Mouse (Mus musculus): Measurements from ENCODE around the gene Ptrhd1. TPM values are rescaled to one million over a fixed set of nuclear protein-coding genes. Genes with fewer than 3 reads are reported as not detected.

Gene Ptrhd1
- total and polyA plus RNA-seq, 3 experiments: 3.8 to 5.3 TPM; not detected in 1

- no peak for DNase-seq (ENCODE audit: low read depth, low spot score)
- H3K27me3 ChIP-seq (ENCODE audit: control insufficient read depth in 1 of 2, insufficient read depth in 2 of 2, low read length in 2 of 2): no peaks in the 10 kb centered on the region
- H3K79me2 ChIP-seq (ENCODE audit: control insufficient read depth, insufficient read depth, low read length, poor library complexity): no peaks in the 10 kb centered on the region
- H3K36me3 ChIP-seq (ENCODE audit: control insufficient read depth in 1 of 2, insufficient read depth in 2 of 2, low read length in 2 of 2): peaks cover 0 to 3% of the 10 kb centered on the region in 2 experiments; a peak in 2 of 4 replicates
- peaks cover 0 to 8% of the 10 kb centered on the region in 2 experiments; a peak in 1 of 4 replicates for H3K4me1 ChIP-seq (ENCODE audit: control insufficient read depth in 1 of 2, insufficient read depth in 2 of 2, low read length in 2 of 2)
- no peak overlapping the region for H3K4me3 ChIP-seq (ENCODE audit: control insufficient read depth in 1 of 2, insufficient read depth in 1 of 2, low read depth in 2 of 2, low read length in 2 of 2)
- H3K9me3 ChIP-seq (replicated peaks; ENCODE audit: insufficient read depth, low read length): no peaks in the 10 kb centered on the region
- no peak overlapping the region for H3K9ac ChIP-seq (ENCODE audit: control insufficient read depth, low read depth, low read length, poor library complexity, severe bottlenecking)
- no peak for TF ChIP-seq CHD2 (IDR thresholded peaks at IDR 0.05; ENCODE audit: low read length)
- TF ChIP-seq RAD21 (IDR thresholded peaks at IDR 0.05; ENCODE audit: low read depth, low read length): no peak
- no peak for TF ChIP-seq GATA1 (IDR thresholded peaks at IDR 0.05; ENCODE audit: low read depth, low read length)
- TF ChIP-seq ZC3H11A (IDR thresholded peaks at IDR 0.05; ENCODE audit: low read depth, low read length): no peak
- no peak for TF ChIP-seq TCF12 (IDR thresholded peaks at IDR 0.05; ENCODE audit: low read depth, low read length)
- H3K27ac ChIP-seq (ENCODE audit: control insufficient read depth, low read depth, low read length): no peak overlapping the region
Measured at GRCm38 (mm10) chr12:4194643-4195042, 39.2 kb upstream of the Ptrhd1 start.

GRCm38 (mm10) chr12:4198702-4199101 lies 35.1 kb upstream of the Ptrhd1 start:
- Histone ChIP-seq H3K36me3 (ENCODE audit: control insufficient read depth in 1 of 2, insufficient read depth in 2 of 2, low read length in 2 of 2) (no peaks in the 10 kb centered on the region), H3K79me2 (ENCODE audit: control insufficient read depth, insufficient read depth, low read length, poor library complexity) (no peaks in the 10 kb centered on the region), H3K27ac (ENCODE audit: control insufficient read depth, low read depth, low read length) (no peak overlapping the region), H3K9ac (ENCODE audit: control insufficient read depth, low read depth, low read length, poor library complexity, severe bottlenecking) (no peak overlapping the region), H3K9me3 (replicated peaks; ENCODE audit: insufficient read depth, low read length) (no peaks in the 10 kb centered on the region), H3K27me3 (ENCODE audit: control insufficient read depth in 1 of 2, insufficient read depth in 2 of 2, low read length in 2 of 2) (no peaks in the 10 kb centered on the region), H3K4me1 (ENCODE audit: control insufficient read depth in 1 of 2, insufficient read depth in 2 of 2, low read length in 2 of 2) (no peaks in the 10 kb centered on the region), H3K4me3 (ENCODE audit: control insufficient read depth in 1 of 2, insufficient read depth in 1 of 2, low read depth in 2 of 2, low read length in 2 of 2) (no peak overlapping the region)
- DNase-seq (ENCODE audit: low read depth, low spot score): no peak
- TF ChIP-seq ELF1 (IDR thresholded peaks at IDR 0.05; ENCODE audit: low read depth, low read length) (no peak), EP300 (IDR thresholded peaks at IDR 0.05; ENCODE audit: low read depth in 1 of 2, low read length in 2 of 2) (no peak), UBTF (IDR thresholded peaks at IDR 0.05; ENCODE audit: borderline replicate concordance, insufficient read depth, low read depth, low read length) (no peak), ZC3H11A (IDR thresholded peaks at IDR 0.05; ENCODE audit: low read depth, low read length) (no peak), KAT2A (conservative IDR thresholded peaks at IDR 0.05; ENCODE audit: low read depth, low read length) (no peak), RAD21 (IDR thresholded peaks at IDR 0.05; ENCODE audit: low read depth, low read length) (no peak), POLR2A (IDR thresholded peaks at IDR 0.05; ENCODE audit: control insufficient read depth in 1 of 2, insufficient read depth in 1 of 2, low read depth in 1 of 2, low read length in 2 of 2, poor library complexity in 1 of 2) (no peak), MAFK (IDR thresholded peaks at IDR 0.05; ENCODE audit: borderline replicate concordance, low read depth, low read length) (no peak), POLR2AphosphoS2 (IDR thresholded peaks at IDR 0.05; ENCODE audit: low read length) (no peak), NRF1 (IDR thresholded peaks at IDR 0.05; ENCODE audit: insufficient read depth, low read depth, low read length, poor library complexity, severe bottlenecking) (no peak), GATA1 (IDR thresholded peaks at IDR 0.05; ENCODE audit: low read depth, low read length) (no peak), CTCF (IDR thresholded peaks at IDR 0.05 in 2 of 3, conservative IDR thresholded peaks at IDR 0.05 in 1 of 3; ENCODE audit: control insufficient read depth in 1 of 3, insufficient read depth in 1 of 3, low read depth in 2 of 3, low read length in 3 of 3, poor library complexity in 1 of 3, severe bottlenecking in 1 of 3) (no peak), MEF2A (IDR thresholded peaks at IDR 0.05; ENCODE audit: extremely low read depth, insufficient replicate concordance, low read depth, low read length, poor library complexity, severe bottlenecking) (no peak), TAL1 (IDR thresholded peaks at IDR 0.05; ENCODE audit: low read length) (no peak), SIN3A (IDR thresholded peaks at IDR 0.05; ENCODE audit: low read length) (no peak)
